Mouse (Mus musculus): ENCODE data around the gene Tbcel.

- TF ChIP-seq CTCF (IDR thresholded peaks at IDR 0.05; ENCODE audit: low read depth) (no peak), EP300 (IDR thresholded peaks at IDR 0.05; ENCODE audit: low read depth) (no peak)
These were observed 94.3 kb downstream of the Tbcel start for GRCm38 (mm10) chr9:42413345-42413744.

Measured in liver, postnatal 0 days (tissue).